Mouse (Mus musculus) liver, adult 2 months (tissue): ENCODE measurements at regions not wholly inside any gene's neighbourhood (a gene's known extent, or its start where the extent isn't known, plus 50 kb on each side); places are given as distances from the start of the nearest gene placed in this dataset.

Source experiments
- CTCF ChIP-seq: fragments of 200-500 bp; IDR thresholded peaks from 2 replicates; pipeline ENCODE4 v1.5.1; 2011; ENCODE audit warnings: low read depth, low read length, control low read depth
- POLR2A ChIP-seq: fragments of 200-500 bp; IDR thresholded peaks from 2 replicates; pipeline ENCODE4 v1.6.1; 2011; ENCODE audit warnings: low read length, control low read depth; ENCODE audit not compliant: insufficient read depth; ENCODE audit errors: extremely low read depth

DNA sequence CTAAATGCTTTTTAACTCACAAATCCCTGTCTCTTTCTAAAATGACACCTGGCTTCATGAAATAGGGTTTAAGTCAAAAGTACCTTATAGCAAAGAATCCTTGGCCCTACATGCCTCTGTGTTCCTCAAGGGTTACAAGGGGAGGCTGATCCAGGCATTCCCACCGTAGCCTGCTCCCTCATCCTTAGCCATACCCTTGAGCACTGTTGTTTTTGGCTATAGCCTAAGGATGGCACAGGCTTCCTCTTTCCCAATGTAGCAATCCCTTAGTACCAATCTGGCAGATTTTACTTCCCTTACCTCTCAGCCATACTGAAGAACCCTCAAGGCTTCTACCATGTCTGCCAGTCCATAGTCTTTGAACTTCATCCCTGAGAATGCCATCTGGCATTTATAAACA, 194.2 kb upstream of the Gm9747 start:
- TF ChIP-seq POLR2A (no peak), CTCF (no peak)
